Mouse (Mus musculus) G1E (cell line): ENCODE data around the gene Oxsm. TPM values are rescaled to one million over a fixed set of nuclear protein-coding genes. Genes with fewer than 3 reads are reported as not detected.

ENCODE experiments used
- ATAC-seq: 2 replicates; pipeline ENCODE4 v1.8.0; 2016; ENCODE audit warnings: mild to moderate bottlenecking; ENCODE audit not compliant: insufficient number of reproducible peaks, poor library complexity, low FRiP score, severe bottlenecking; ENCODE audit errors: extremely low read depth
- DNase-seq: peaks from one replicate; pipeline ENCODE4 v3.0.0; 2012; ENCODE audit warnings: low spot score
- H3K27me3 ChIP-seq: 2 replicates; pipeline ENCODE4 v1.6.1; 2012; ENCODE audit warnings: mild to moderate bottlenecking, low read length, inconsistent platforms; ENCODE audit not compliant: insufficient read depth
- H3K36me3 ChIP-seq: replicated peaks from 2 replicates; pipeline ENCODE3; 2012; ENCODE audit warnings: mild to moderate bottlenecking, inconsistent platforms
- H3K4me1 ChIP-seq: 2 replicates; pipeline ENCODE4 v1.6.1; 2012; ENCODE audit warnings: low read depth, low read length, inconsistent platforms, mixed read lengths; ENCODE audit not compliant: insufficient read depth
- H3K4me3 ChIP-seq: 2 replicates; pipeline ENCODE4 v1.5.1; 2012; ENCODE audit warnings: low read depth, mild to moderate bottlenecking, inconsistent platforms, low read length, moderate library complexity, mixed read lengths
- H3K9me3 ChIP-seq: replicated peaks from 2 replicates; pipeline ENCODE4 v1.6.1; 2012; ENCODE audit warnings: inconsistent platforms
- CTCF ChIP-seq: IDR thresholded peaks from 2 replicates; pipeline ENCODE4 v1.5.1; 2012; ENCODE audit warnings: low read depth, low read length, inconsistent platforms, mixed read lengths
- GATA1 ChIP-seq: IDR thresholded peaks from 2 replicates; pipeline ENCODE4 v1.6.1; 2012; ENCODE audit warnings: borderline replicate concordance, low read length, inconsistent platforms, mixed read lengths
- GATA2 ChIP-seq: IDR thresholded peaks from 2 replicates; pipeline ENCODE4 v1.6.1; 2012; ENCODE audit warnings: low read depth, low read length, inconsistent platforms, borderline replicate concordance
- POLR2AphosphoS5 ChIP-seq: IDR thresholded peaks from 2 replicates; pipeline ENCODE4 v1.6.1; 2012; ENCODE audit warnings: low read depth, low read length, inconsistent platforms; ENCODE audit not compliant: insufficient replicate concordance
- TAL1 ChIP-seq: conservative IDR thresholded peaks from 2 replicates; pipeline ENCODE4 v1.6.1; 2012; ENCODE audit warnings: low read depth, low read length, inconsistent platforms, mixed read lengths
- polyA plus RNA-seq: library from polyadenylated mRNA; stranded (reverse); fragments of >175 nt; gene quantifications from 2 replicates; pipeline ENCODE4 v1.2.3, GENCODE M21; 2012
- total RNA-seq, 2 experiments: library from RNA; stranded (forward) in 1 of 2; stranded (reverse) in 1 of 2; fragments of 200-1000 nt in 1 of 2; fragments of >200 nt in 1 of 2; fragmentation: Nextera tagmentation in 1 of 2; gene quantifications; 2 replicates each; pipeline ENCODE4 v1.2.3; 2014 to 2017

Gene Oxsm
- total and polyA plus RNA-seq, 3 experiments: 0.67 to 10.1 (median 9.8) TPM

- TF ChIP-seq CTCF: no peak
- no peak for TF ChIP-seq GATA1
- no peak for TF ChIP-seq TAL1
- TF ChIP-seq POLR2AphosphoS5: no peak
- no peak for TF ChIP-seq GATA2
- Histone ChIP-seq H3K4me1 (no peaks in the 10 kb centered on the region), H3K36me3 (no peaks in the 10 kb centered on the region), H3K9me3 (no peaks in the 10 kb centered on the region), H3K4me3 (no peak overlapping the region), H3K27me3 (no peaks in the 10 kb centered on the region)
- DNase-seq (no peak), ATAC-seq (no peak)
Measured at GRCm38 (mm10) chr14:16200220-16200912, 49.2 kb downstream of the Oxsm start.

DNA sequence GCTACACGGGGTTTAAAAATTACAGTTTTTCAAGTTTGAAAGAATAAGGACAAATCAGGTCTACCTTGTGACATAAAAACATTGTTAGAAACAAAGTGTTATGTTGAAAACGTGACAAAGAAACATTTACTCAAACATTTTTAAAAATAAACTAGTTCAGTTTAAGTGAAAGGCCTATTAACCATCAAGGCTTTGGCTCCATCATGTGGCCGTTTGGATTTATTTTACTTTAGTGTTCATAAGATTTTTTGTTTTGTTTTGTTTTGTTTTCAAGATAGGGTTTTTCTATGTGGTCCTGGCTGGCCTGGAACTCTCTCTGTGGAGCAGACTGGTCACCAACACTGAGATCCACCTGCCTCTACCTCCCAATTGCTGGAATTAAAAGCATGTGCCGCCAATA is 53.1 kb downstream of the Oxsm start:
- H3K36me3 ChIP-seq: no peaks in the 10 kb centered on the region
- H3K9me3 ChIP-seq: no peaks in the 10 kb centered on the region
- H3K4me3 ChIP-seq: no peak overlapping the region
- TF ChIP-seq TAL1 (no peak), POLR2AphosphoS5 (no peak), GATA2 (no peak), GATA1 (no peak), CTCF (no peak)
- no peaks in the 10 kb centered on the region for H3K4me1 ChIP-seq
- H3K27me3 ChIP-seq: no peaks in the 10 kb centered on the region
- DNase-seq (no peak), ATAC-seq (no peak)

DNA sequence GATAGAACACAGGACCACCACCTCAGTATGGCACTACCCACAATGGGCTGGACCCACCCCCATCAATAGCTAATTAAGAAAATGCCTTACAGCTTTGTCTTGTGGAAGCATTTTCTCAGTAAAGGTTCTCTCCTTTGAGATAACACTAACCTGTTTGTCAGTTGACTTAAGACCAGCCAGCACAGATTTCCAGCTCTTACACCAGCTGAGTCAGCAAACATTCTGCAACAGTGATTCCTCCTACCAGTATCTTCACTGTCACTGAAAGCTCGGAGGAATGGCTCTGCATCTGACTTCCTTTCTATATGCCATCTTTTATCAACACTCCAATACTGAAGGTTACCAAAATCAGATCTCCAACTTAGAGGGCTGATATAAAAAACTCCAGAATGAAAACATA is 54.1 kb downstream of the Oxsm start:
- no peaks in the 10 kb centered on the region for H3K27me3 ChIP-seq
- TF ChIP-seq CTCF: no peak
- no peak for TF ChIP-seq GATA2
- TF ChIP-seq TAL1: no peak
- TF ChIP-seq POLR2AphosphoS5: no peak
- TF ChIP-seq GATA1: no peak
- ATAC-seq: no peak

GRCm38 (mm10) chr14:16194125-16194524 is 55.5 kb downstream of the Oxsm start:
- Histone ChIP-seq H3K4me3 (no peak overlapping the region), H3K27me3 (no peaks in the 10 kb centered on the region), H3K4me1 (no peaks in the 10 kb centered on the region), H3K9me3 (no peaks in the 10 kb centered on the region), H3K36me3 (no peaks in the 10 kb centered on the region)
- ATAC-seq (no peak), DNase-seq (no peak)
- TF ChIP-seq POLR2AphosphoS5 (no peak), TAL1 (no peak), CTCF (no peak), GATA1 (no peak), GATA2 (no peak)

More for the DNA sequence above, 54.1 kb downstream of the Oxsm start:
- DNase-seq: no peak
- Histone ChIP-seq H3K9me3 (no peaks in the 10 kb centered on the region), H3K4me1 (no peaks in the 10 kb centered on the region), H3K4me3 (no peak overlapping the region), H3K36me3 (no peaks in the 10 kb centered on the region)

DNA sequence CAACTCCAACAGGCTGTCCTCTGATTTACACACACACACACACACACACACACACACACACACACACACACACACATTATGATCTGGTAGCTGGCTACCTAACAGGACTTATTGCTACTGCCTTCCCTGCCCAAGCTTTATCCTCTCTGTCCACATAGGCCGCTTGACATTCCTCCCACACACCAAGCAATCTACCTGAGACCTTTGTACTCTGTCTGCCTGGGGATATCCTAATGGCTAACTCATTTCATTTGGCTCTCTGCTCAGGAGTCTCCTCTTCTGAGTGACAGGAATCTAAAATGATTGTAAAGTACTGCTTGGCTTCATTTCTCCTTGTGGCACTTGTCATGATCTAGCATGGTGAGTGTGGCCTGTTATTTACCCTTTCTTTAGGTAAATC is 60.5 kb downstream of the Oxsm start:
- Histone ChIP-seq H3K4me1 (no peaks in the 10 kb centered on the region), H3K9me3 (no peaks in the 10 kb centered on the region), H3K4me3 (no peak overlapping the region), H3K36me3 (no peaks in the 10 kb centered on the region), H3K27me3 (no peaks in the 10 kb centered on the region)
- no peak for ATAC-seq
- DNase-seq: no peak
- TF ChIP-seq GATA2: no peak
- no peak for TF ChIP-seq POLR2AphosphoS5
- TF ChIP-seq TAL1: no peak
- TF ChIP-seq CTCF: no peak
- TF ChIP-seq GATA1: no peak

Other genes with a start within 250 kb of the Oxsm start
- gene Ngly1, start 528 bp downstream of the Oxsm start, total RNA-seq (2014; fragmentation: Nextera tagmentation): 47.6 and 48.2 TPM in 2 replicates
- gene Ngly1, start 528 bp downstream of the Oxsm start, total RNA-seq (2017): 47.1 and 57.3 TPM in 2 replicates
- gene Ngly1, start 528 bp downstream of the Oxsm start, polyA plus RNA-seq: 275 and 368 TPM in 2 replicates
- gene Top2b, start 115.4 kb upstream of the Oxsm start, total RNA-seq (2014; fragmentation: Nextera tagmentation): 256 and 347 TPM in 2 replicates
- 195 and 215 TPM in 2 replicates for gene Top2b, start 115.4 kb upstream of the Oxsm start, total RNA-seq (2017)
- gene Top2b, start 115.4 kb upstream of the Oxsm start, polyA plus RNA-seq: 14.8 and 17.7 TPM in 2 replicates